Mouse (Mus musculus) MEL (cell line): ENCODE results near the gene Slc2a3.

Source experiments
- CHD2 ChIP-seq: IDR thresholded peaks from 2 replicates; pipeline ENCODE4 v1.6.1; 2011; ENCODE audit warnings: low read length, improper control_type of control experiment
- CTCF ChIP-seq, 3 experiments: IDR thresholded peaks in 2 of 3; conservative IDR thresholded peaks in 1 of 3; 2 replicates each; pipeline ENCODE4 v1.5.1; 2011 to 2012; ENCODE audit warnings: low read length in 3 of 3, low read depth in 2 of 3, mild to moderate bottlenecking in 2 of 3, improper control_type of control experiment in 1 of 3, inconsistent platforms in 1 of 3, mixed read lengths in 1 of 3, moderate library complexity in 1 of 3; ENCODE audit not compliant: control insufficient read depth in 1 of 3, insufficient read depth in 1 of 3, poor library complexity in 1 of 3, severe bottlenecking in 1 of 3
- E2F4 ChIP-seq: IDR thresholded peaks from 2 replicates; pipeline ENCODE4 v1.6.1; 2011; ENCODE audit warnings: low read depth, low read length, improper control_type of control experiment, borderline replicate concordance
- GATA1 ChIP-seq: IDR thresholded peaks from 2 replicates; pipeline ENCODE4 v1.6.1; 2011; ENCODE audit warnings: low read depth, low read length, improper control_type of control experiment
- HCFC1 ChIP-seq: IDR thresholded peaks from 2 replicates; pipeline ENCODE4 v1.6.1; 2012; ENCODE audit warnings: low read depth, mild to moderate bottlenecking, inconsistent platforms, low read length, improper control_type of control experiment, moderate library complexity
- MAFK ChIP-seq: IDR thresholded peaks from 2 replicates; pipeline ENCODE4 v1.6.1; 2011; ENCODE audit warnings: low read depth, mild to moderate bottlenecking, low read length, improper control_type of control experiment, borderline replicate concordance
- MAX ChIP-seq: IDR thresholded peaks from 2 replicates; pipeline ENCODE4 v1.6.1; 2011; ENCODE audit warnings: low read length, improper control_type of control experiment
- MEF2A ChIP-seq: IDR thresholded peaks from 2 replicates; pipeline ENCODE4 v1.6.1; 2014; ENCODE audit warnings: low read depth, mild to moderate bottlenecking, inconsistent platforms, low read length, improper control_type of control experiment; ENCODE audit not compliant: poor library complexity, insufficient replicate concordance, severe bottlenecking; ENCODE audit errors: extremely low read depth
- POLR2A ChIP-seq, 2 experiments: IDR thresholded peaks; 2 replicates each; pipeline ENCODE4 v1.6.1; 2011 to 2012; ENCODE audit warnings: low read length in 2 of 2, mild to moderate bottlenecking in 2 of 2, control low read depth in 1 of 2, improper control_type of control experiment in 1 of 2, low read depth in 1 of 2, moderate library complexity in 1 of 2; ENCODE audit not compliant: control insufficient read depth in 1 of 2, insufficient read depth in 1 of 2, poor library complexity in 1 of 2
- POLR2AphosphoS5 ChIP-seq: IDR thresholded peaks from 2 replicates; pipeline ENCODE4 v1.6.1; 2012; ENCODE audit warnings: low read depth, borderline replicate concordance, mild to moderate bottlenecking, inconsistent platforms, low read length, moderate library complexity, mixed read lengths
- SIN3A ChIP-seq: IDR thresholded peaks from 2 replicates; pipeline ENCODE4 v1.6.1; 2012; ENCODE audit warnings: low read length, improper control_type of control experiment, inconsistent platforms
- TCF12 ChIP-seq: IDR thresholded peaks from 2 replicates; pipeline ENCODE4 v1.6.1; 2014; ENCODE audit warnings: low read depth, mild to moderate bottlenecking, inconsistent platforms, low read length, improper control_type of control experiment, moderate library complexity
- USF2 ChIP-seq, 2 experiments: IDR thresholded peaks; 2 replicates each; pipeline ENCODE4 v1.6.1; 2011 to 2012; ENCODE audit warnings: improper control_type of control experiment in 2 of 2, low read length in 2 of 2, borderline replicate concordance in 1 of 2, inconsistent platforms in 1 of 2, low read depth in 1 of 2, mild to moderate bottlenecking in 1 of 2; ENCODE audit not compliant: insufficient read depth in 1 of 2
- ZMIZ1 ChIP-seq: IDR thresholded peaks from 2 replicates; pipeline ENCODE4 v1.6.1; 2012; ENCODE audit warnings: low read depth, mild to moderate bottlenecking, inconsistent platforms, low read length, improper control_type of control experiment, moderate library complexity

DNA sequence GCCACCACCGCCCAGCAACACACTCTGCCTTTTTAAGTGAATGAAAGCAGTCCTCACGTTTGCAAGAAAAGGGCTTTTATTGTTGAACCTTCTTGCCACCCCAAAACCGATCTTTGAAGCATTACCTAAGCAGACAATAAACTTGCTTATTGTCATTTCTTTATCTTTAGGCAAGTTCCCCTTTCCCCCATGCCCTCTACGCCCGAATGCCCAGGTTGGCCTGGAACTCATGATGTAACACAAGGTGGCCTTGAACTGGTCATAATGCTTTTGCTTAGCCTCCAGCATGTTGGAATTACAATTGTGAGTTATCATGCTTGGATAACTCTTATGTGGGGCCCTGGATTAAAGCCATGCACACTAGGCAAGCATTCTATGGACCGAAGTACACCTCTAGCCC, 50.9 kb downstream of the Slc2a3 start:
- TF ChIP-seq TCF12, result no peak
- TF ChIP-seq POLR2A (IDR thresholded peaks at IDR 0.05; ENCODE audit: control insufficient read depth in 1 of 2, insufficient read depth in 1 of 2, low read depth in 1 of 2, low read length in 2 of 2, poor library complexity in 1 of 2), result no peak
- TF ChIP-seq CTCF (IDR thresholded peaks at IDR 0.05 in 2 of 3, conservative IDR thresholded peaks at IDR 0.05 in 1 of 3; ENCODE audit: control insufficient read depth in 1 of 3, insufficient read depth in 1 of 3, low read depth in 2 of 3, low read length in 3 of 3, poor library complexity in 1 of 3, severe bottlenecking in 1 of 3), result no peak
- TF ChIP-seq MAX, result no peak
- no peak for TF ChIP-seq SIN3A
- TF ChIP-seq MAFK, result no peak
- no peak for TF ChIP-seq USF2 (IDR thresholded peaks at IDR 0.05; ENCODE audit: borderline replicate concordance in 1 of 2, insufficient read depth in 1 of 2, low read depth in 1 of 2, low read length in 2 of 2)
- TF ChIP-seq HCFC1, result no peak
- TF ChIP-seq ZMIZ1, result no peak
- no peak for TF ChIP-seq GATA1
- TF ChIP-seq E2F4, result no peak
- TF ChIP-seq MEF2A, result no peak
- TF ChIP-seq CHD2, result no peak
- TF ChIP-seq POLR2AphosphoS5, result no peak
